Mouse (Mus musculus) thymus, postnatal 0 days (tissue): ENCODE measurements around the gene Rbfox1. TPM values are rescaled to one million over a fixed set of nuclear protein-coding genes. Genes with fewer than 3 reads are reported as not detected.
A peak's percentile ranks its signal among the peaks of the same experiment; 100 is the strongest.

Experiments
- DNase-seq: peaks from one replicate; pipeline ENCODE4 v3.0.0-alpha.2; 2015; ENCODE audit warnings: low spot score
- polyA plus RNA-seq: library from polyadenylated mRNA; unstranded; fragments of >200 nt; fragmentation: Nextera tagmentation; extraction: Ambion mirVana; gene quantifications from 2 replicates; pipeline ENCODE4 v1.2.1, GENCODE M21; 2015

Gene Rbfox1
- polyA plus RNA-seq = 1.6 and 3.2 TPM in 2 replicates

DNA sequence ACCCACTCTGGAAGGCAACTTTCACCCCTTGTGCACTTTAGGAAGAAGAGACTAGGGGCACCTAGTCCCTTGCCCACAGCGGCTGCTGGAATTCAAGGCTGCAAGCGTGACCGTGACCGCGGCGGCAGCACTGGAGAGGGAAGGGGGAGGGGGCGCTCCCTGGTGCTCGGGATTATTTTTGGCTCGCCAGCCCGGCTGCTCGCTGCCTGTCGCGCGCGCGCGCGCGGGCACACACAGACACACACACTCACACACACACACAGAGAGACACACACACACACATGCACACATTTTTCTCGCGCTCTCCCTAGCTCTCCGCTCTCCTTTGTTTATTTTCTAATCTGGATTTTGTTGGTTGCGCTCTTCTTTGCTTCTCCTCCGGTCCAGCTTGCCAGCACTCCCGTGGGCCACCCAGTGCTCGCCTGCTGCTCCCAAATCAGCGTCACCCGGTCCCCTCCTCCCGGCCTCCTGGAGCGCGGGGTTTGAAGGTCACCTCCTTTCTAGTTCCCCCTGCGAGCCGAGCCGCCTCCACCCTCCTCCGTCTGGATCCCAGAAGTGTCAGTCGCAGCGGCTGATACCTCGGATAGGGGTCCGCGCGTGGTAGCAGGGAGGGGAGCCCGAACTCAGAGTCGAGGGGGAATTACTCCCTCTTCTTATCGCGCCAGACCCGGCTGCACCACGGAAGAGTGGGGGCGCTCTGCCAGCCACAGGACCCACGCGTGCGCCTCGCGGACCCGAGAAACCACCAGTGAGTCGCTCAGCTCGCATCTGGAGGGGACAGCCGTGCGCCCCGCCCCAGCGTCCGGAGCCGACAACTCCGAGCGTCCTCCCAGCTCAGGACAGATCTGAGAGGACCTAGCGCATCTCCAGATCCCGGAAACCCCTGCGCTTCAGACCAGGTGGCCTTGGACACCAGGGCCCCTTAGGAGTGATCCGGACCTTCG lies at the start of gene Rbfox1:
Gene Rbfox1 (plus strand): TSS at position 610 of the 944 bp plus-strand sequence.
- no peak for DNase-seq

DNA sequence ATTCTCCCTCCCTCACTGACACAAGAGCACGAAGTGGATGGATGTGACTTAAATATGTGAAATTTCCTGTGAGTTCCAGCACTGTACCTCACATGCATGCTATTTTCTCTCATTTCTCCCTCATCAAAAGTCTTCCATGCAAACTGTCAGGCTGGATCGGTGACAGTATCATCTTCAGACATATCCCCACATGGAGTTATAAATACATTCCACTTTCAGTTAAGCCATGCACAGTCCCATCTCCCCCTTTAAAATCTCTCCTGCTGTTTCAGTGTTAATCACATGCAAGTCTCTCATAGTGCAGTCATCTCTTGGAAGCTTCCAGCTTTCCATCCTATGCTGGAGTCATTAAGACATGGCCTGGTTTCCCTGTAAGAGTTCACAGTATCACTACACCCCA lies 48.4 kb upstream of the Rbfox1 start:
- no peak for DNase-seq

DNA sequence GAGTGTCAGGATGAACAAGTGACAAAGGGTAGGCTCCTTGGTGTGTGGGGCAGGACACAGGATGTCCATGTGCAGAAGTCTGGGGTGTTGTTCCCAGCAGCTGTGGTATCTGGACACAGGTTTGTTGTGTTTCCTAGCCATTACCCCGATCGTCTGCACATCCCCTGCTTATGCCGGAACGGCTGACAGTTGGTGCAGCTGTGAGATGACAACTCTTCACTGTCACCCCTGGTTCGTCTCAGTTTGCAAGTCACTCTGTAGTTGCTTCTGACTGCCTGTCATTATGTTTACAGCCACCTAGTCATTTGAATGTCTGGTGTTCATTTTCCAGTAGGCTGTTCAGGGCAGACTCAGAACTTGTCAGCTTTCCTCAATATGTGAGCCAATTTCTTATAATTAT lies 44.0 kb upstream of the Rbfox1 start:
- DNase-seq = no peak

DNA sequence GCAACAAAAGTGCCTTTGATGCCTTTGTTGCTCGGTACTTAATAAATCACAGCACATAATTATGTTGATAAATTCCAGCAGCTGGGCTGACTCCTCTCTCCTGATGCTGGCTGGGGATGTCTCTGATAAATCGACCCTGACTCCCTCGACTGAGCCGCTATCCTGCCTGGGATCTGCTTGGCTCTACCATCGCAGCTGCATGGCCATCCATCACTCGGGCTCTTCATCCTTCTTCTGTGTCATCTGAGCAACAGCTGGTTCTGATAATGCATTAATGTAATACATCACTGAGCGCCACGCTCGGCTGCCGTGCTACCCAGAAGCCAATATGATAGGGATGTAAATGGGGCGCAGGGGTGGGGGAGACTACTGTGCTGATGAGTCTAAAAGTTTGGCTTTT lies 39.5 kb upstream of the Rbfox1 start:
- DNase-seq = no peak

DNA sequence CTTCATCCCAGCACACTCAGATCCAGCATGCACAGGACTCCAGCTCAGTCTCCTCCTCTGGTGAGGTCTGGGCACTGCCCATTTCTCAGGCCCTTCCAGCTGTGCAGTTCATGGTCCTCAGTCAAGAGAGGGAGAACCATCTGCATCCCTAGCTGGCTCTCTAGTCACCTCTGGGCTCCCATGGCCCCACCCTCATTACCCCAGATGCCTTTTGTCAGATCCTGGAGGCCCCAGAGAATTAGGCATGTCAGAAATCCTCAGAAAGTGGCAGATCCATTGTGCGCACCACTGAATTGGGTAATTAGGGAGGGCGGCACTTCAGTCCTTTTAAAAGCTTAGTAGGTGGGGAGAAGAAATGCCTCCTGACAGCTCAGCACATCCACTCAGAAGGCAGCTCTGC lies 32.1 kb upstream of the Rbfox1 start:
- DNase-seq = no peak

DNA sequence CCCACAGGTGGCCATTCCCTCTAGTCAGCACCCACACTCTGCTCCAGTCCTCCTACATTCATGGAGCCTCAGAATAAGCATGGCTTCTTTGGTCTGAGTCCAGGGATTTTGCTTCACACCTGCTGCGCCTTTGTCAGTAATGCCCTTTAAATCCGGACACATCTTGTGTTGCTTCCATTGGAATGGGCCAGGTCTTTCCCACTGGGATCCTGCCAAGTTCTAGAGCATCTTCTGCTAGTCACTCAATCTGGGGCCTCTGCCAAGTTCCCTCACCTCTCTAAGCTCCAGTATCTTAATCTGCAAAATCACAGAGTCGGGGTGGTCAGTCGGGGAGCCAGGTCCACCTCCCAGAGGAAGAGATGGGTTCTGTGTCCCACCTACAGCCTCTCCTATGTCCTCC lies 20.8 kb upstream of the Rbfox1 start:
- no peak for DNase-seq

DNA sequence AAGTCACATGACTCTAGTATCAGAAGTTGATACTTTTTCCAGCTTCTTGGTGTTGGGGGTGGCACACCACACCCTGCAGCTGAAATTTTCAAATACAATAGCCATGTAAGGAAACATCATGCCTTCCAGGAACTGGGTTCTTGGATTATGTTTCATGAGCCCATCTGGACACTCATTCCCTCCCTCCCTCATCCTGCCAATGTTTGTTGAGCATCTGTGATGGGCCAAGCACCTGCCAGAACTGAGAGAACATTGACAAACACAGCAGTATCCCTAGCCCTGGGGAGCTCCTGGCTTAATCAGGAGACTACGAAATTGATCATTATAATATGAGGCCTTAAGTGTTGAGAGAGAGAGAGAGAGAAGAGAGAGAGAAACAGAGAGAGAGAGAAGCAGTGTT lies 18.2 kb upstream of the Rbfox1 start:
- no peak for DNase-seq

DNA sequence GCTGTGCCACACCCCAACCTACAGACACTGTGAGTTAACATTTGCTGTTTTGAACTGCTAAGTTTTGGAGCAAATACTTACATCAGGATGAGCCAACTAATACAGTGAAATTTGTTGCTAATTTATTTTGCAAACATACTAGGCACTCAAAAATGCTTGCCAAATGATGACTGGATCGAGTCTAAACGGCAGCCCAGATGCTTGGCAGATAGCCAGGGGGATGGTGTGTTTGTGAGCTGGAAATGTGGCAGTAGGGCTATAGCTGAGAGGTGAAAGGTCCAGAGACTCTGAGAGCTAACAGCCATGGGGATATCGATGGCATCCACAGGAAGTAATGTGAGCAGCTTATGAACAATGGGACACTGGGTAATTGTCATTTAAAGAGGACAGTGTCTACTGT lies 14.8 kb upstream of the Rbfox1 start:
- no peak for DNase-seq

DNA sequence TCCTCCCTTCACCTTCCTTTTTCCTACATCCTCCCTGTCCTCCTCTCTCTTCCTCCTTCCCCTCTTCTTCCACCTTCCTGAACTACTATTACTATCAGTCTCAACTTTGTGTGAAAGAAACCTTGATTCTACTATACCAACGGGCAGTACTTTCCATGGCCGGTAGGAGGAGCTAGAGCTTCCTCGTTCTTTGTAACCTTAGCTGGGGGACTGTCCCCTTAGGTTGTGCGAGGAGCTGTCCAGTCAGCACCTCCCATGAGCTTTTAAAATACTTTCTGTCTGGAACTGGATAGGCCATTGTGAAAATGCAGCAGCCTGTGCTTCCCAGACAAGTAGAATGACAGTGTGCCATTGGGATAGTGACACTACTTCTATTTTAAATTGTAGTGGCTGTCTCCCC lies 3.3 kb upstream of the Rbfox1 start:
- DNase-seq = peak; percentile 53

DNA sequence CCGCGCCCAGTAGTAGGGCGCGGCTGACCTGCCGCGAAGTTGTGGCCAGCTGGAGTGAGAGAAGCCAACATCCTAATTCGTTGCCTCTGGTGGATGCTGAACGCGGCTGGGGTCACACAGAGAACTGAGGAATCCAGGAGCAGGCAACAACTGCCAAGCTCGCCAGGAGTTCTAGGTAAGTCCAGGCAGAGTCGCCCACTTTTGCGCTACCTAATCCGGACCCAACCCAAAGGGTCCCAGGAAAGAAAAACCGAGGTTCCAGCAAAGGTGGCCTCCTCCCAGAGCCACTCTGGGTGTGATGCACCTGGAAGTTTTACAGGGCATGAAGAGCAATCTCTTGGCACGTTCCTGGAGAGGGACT lies 515 bp downstream of the Rbfox1 start:
- DNase-seq = no peak

DNA sequence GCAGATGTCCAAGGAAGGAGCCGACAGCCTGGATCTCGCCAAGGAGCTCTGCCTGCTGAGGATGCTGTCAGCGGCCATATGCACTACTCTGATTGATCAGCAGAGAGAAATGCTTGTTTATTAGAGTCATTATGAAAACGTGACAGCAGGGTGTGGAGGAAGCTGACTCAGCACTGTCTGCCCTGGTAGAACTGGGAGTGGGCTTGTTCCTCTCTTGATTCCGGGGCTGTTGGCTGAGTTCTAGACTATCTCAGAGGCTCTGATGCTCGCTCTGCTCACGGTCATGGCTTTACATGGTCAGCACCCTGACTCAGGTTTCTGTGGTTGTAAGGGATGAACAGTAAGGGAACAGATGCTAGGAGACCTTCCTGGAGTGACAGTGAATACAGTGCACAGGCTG lies 10.4 kb downstream of the Rbfox1 start:
- no peak for DNase-seq

DNA sequence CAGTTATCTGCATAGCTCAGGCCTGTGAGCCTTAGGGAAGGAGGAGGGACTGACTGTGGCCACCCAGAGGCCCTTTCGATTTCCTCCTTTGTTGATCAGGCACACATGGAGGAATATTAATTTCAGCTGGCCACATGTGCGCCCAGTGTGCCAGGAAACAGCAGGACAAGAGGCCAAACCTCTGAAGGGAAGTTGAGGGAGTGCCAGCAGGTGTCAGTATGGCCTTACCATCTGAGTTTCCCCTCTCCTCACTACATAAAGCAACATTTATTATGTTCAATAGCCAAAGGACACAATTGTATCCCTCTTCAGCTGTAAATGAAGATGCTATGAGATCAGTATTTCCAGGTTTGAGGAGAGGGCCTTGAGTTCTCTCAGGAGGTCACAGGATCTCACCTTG lies 13.2 kb downstream of the Rbfox1 start:
- DNase-seq = no peak

DNA sequence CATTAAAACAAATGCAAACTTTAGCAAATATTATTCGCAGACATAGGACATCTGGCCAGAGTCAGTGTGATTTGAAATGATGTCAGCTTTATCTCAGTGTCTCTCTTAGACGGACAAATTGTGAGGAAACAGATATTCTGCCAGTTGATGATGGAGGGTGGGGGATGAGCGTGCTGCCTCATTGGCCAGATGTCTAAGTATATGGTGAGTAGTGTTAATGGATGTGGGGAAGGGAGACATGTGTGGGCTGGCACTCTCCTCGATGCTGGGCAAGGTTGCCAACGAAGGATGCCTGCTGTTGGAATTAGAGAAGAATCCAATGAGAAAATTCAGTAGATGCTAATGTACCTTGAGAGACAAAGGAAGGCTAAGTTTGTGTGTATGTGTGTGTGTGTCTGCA lies 25.6 kb downstream of the Rbfox1 start:
- DNase-seq = no peak

DNA sequence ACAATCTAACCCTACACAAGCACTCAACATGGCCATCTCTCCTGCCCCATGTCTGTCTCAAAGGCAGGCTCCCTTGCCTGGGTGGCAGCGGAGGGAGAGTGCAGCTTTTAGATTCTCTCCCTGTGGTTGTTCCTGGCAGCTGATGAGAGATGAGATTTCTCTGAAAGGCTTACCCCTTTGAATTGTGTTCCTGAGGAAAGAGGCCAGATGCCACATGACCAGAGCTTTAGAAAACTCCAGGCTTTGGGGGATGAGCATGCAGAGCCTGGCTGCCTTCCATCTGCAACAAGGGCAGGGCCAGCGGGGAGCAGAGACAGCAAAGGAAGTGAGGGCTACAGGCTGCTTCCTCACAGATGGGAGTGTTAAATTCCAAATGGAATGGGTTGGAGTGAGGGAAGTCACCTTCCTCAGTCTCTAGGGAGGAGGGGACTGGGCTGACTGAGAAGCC lies 26.7 kb downstream of the Rbfox1 start:
- no peak for DNase-seq

DNA sequence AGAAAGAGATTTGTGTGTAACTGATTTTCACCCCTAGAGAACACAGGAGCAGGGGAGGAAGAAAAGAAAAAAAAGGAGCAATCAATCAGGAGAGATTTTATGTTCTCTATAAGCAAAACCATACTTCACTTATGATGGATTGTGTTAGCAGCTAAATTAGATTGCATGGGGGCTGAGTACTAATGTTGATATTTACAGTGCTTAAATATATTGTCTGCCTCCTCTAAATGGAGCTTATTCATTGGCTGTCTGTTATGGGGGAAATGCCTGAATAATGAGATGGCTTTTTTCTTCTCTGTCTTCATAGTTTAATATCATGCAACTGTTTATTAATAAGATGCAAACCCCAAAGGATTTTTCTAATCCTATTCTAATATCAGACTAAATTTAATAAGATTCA lies 32.8 kb downstream of the Rbfox1 start:
- DNase-seq = no peak

DNA sequence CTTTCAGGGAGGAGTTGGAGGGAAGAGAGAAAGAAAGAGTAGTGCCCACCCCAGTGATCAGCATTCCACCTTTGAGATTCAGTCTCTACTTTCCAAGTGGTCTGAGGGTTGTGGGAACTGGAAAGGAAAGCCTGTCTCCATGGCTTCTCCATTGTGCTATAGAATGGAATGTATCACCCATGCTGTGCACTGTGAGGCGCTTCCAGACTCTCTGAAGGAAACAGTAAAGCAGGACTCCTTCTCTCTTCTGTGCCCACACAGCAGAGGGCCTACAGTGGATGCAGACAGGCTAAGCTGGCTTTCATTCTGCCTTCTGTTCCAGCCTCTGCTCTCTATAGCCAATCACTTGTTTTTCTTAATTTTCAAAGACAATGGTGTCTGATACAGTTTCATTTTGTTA lies 41.8 kb downstream of the Rbfox1 start:
- DNase-seq = no peak

DNA sequence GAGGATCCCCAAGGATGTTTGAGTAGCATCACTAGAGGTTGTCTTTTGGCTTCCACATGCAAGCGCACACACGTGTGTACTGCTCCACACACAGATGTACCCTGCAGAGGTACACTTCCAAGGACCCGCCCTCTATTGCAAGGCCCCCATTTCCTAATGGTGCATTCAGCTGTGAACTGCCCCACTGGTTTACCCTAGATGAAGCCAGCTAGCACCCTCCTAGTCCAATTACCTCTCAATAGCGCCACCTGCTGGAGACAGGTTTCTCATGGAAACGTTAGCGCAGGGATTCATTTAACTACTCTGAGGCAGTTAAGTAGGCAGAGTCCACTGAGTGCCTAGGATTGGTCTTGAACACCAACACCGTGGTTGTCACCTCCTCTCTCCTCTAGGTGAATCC lies 46.5 kb downstream of the Rbfox1 start:
- DNase-seq = peak; percentile 35

DNA sequence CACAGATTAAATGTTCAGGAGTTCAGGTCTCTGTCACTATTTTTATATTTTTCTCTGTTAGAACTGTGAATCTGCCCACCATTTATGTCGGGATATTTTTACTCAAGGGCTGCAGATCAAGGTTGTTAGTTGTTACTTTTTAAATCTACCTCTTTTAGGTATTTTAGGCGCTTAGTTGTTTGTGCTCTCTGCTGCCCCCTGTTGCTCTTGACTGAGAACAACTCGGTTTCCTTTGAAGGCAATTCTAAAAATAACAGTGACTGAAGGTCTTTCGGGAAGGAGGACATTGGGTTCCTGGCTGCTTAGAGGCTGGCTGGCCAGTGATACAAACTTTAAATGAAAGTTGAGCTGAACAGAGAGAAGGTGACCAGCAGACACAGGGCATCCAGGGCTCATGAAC lies 54.9 kb downstream of the Rbfox1 start:
- DNase-seq = no peak

DNA sequence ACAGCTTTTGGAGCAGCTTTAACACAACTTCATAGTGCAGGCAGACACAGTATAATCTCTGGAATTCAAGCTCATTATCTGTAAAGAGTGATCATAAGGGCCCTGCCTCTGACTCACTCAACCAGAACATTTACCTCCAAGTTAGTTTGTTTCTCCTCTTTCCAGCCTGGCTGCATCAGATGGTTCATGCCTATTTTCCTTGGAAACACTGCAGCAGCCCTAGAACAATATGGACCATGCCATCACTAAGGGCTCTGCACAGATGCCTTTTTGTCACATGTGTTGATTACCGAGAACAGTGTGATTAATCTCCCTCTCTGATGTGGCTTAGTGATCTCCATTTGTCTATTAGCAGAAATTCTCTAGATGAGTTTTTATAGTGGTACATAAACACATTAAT lies 60.5 kb downstream of the Rbfox1 start:
- no peak for DNase-seq

DNA sequence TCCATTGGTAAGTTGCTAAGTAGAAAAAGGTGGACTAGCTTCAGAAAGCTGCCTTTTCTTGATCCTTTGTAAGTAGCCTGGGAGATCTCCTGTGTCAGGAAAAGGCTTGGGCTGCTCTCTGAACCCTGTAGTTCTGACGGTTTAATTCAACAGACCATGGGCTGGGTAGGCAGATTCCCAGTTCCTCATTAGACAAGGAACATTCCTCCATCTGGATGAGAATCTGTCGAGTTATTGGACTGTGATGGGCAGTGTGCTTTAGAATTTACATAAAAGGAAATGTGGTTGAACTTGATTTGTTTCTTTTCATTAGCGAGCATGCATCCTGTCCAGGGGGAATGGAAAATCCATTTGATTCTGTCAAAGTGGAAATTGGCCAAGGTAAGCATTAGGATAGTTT lies 68.0 kb downstream of the Rbfox1 start:
- DNase-seq = no peak

DNA sequence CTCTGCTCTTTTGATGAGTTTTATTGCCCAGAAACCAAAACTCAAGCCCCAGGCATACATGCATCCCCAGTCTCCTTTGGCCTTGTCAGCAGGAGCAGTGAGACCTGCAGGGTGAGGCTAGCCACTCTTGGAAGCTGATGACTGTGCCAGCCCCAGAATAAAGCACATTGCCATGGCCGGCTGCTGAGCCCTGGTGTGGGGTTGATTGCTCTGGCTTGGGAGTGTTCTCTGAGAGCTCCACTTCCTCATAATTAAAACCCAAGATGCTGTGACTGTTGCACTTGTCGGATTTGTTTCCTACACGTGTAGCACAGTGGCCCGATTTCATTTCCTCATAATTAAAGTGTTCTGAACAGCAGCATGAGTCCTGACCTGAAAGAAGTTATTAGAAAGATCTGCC lies 72.3 kb downstream of the Rbfox1 start:
- no peak for DNase-seq

DNA sequence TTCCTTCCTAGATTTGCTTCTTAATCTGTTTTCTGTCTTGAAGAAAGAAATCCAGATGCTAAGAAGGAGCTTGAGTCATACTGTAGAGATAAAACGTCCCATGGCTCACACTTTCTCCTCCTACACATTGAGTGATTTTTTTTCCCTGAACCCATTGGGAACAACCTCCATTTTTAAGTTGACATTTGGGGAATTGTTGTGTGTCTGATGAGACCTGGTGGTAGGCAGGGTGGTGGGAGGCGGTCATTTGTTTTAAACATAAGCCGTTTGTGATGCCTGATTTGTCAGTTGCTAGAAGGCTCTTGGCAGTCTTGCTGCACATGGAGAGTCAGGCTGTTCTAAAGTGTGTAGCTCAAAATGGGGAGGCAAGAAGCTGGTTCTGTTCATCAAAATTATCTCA lies 76.6 kb downstream of the Rbfox1 start:
- DNase-seq = no peak

DNA sequence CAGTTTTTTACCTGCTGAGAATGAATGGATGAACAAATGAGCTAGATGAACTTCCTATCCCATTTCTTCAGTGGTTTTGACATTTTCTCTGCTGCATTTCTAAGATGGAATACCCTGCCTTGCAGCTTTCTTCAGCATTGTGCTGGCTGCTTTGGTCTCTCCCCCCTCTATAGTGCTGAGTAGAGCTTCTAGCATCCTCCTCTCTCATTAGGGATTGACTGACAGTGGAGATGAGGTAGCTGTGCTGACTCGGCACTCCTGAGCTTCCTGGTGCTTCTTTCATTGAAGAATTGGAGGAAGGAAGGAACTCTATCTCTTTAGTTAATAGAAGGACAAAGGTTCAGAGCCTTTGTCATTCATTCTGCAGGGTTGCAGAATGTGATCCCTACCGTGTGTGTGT lies 89.0 kb downstream of the Rbfox1 start:
- no peak for DNase-seq
